Mouse (Mus musculus): Measurements from ENCODE around the gene Ampd2.
A peak's percentile ranks its signal among the peaks of the same experiment; 100 is the strongest.

Ampd2 gene

DNA sequence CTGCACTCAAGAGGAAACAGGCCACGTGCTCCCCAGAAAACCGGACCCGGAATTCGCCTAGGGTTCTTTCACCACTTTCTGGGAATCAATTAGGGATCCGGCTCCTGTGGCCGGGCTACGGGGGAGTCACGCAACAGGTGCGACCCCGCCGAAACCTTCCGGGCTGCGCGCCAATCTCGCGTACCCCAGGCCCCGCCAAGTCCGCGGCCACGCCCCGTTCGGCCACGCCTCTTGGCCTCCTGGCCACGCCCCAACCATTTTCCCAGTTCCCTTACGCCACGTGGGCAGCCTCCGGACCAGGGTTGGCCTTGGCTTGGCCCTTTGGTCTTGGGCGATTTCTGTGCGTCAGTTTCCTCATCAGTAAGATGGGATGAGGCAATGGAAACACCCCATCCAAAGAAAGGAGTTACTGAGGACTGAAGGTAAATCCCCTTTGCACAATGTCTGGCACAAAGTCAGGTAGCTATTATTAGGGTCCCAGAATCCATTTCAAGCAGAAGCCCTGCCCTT is at the start of gene Ampd2:
Ampd2 (minus strand) TSS at position 182 of the 510 bp plus-strand sequence.
- DNase-seq (ENCODE audit: low spot score in 2 of 2), result peak; percentile 73 to 82

DNA sequence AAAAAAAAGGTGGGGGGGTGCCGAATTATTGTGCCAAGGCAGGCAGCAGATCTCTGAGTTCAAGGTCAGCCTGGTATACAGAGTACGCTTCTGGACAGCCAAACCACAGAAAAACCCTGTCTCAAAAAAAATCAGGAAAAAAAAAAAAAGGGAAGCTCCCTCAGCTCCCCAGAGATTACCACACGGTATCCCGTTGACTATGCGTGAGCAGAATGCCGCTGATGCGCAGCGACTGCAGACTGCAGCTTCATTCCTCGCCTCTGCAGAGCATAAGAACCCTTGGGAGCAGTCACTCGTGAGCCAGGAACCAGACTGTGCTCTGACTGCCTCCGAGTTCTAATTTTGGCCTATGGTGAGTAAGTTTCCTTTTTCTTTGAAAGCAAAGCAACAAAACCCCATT is 48.2 kb upstream of the Ampd2 start:
- DNase-seq (ENCODE audit: low spot score in 2 of 2), result no peak

DNA sequence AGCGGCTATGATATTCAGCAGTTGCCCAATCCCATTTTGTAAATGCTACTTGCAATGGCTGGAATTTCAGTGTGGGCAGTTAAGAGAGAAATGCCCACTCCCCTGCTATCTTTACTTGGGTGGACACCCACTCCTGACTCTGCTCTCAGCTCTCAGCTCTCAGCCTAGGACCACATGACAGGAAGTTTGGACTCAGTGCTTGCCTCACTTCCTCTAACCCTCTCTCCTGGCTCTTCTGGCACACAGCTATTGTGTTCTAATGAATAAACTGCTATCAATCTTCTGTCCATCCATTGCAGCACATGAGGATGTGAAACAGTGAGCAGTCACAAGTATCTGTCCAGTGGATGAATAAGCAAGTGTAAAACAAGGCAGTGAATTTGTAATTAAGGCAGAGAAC is 46.0 kb upstream of the Ampd2 start:
- DNase-seq (ENCODE audit: low spot score in 2 of 2), result no peak

DNA sequence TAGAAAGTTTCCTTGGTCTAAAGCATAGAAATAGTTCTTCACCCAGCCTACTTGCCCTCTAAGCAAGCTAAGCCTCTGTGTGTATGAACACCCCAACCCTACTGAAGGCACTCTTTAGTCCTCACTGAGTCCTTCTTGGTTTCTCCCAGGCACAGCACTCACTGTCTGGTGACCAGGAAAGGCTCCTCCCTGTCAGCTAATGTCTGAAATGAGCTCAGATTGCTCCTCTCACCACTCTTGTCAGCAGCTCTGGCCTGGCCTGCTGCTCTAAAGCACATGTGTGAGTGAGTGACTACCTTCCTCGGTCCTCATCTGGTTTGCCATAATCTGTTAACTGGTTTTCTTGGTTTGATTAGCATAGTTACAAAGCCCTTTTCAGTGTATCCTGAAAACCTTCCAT is 45.4 kb upstream of the Ampd2 start:
- no peak for DNase-seq (ENCODE audit: low spot score in 2 of 2)

DNA sequence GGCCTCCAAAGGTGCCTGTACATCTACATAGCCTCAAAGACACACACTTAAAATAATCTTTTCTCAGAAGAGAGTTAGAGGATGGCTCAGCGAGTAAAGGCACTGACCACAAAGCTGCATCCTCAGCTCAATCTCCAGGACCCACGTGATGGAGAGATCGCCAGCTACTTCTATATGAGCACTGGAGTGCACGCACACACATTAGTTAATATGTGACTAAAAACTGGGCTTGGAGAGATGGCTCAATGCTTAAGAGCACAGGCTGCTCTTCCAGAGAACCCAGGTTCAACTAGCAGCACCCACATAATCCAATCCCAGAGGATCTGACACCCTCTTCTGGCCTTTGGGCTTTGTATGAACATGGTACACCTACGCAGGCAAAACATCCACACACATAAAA is 44.8 kb upstream of the Ampd2 start:
- no peak for DNase-seq (ENCODE audit: low spot score in 2 of 2)

DNA sequence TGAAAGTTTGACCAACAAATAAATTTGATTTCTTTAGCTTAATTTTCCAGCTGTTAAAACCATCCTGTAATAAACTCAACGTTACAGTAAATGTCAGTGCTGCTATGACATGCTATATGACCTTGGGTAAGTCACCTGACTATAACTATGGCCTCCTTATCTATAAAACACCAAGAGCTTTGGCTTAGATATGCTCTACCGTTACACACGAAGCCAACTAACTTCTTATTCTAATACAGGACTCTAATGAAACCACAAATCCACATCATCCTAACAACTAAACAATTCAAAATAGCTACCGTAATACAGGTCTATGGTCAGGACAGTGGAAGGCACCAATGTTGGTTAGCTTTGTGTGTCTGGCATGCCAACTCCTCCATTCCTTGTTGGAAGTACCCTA is 43.4 kb upstream of the Ampd2 start:
- no peak for DNase-seq (ENCODE audit: low spot score in 2 of 2)

DNA sequence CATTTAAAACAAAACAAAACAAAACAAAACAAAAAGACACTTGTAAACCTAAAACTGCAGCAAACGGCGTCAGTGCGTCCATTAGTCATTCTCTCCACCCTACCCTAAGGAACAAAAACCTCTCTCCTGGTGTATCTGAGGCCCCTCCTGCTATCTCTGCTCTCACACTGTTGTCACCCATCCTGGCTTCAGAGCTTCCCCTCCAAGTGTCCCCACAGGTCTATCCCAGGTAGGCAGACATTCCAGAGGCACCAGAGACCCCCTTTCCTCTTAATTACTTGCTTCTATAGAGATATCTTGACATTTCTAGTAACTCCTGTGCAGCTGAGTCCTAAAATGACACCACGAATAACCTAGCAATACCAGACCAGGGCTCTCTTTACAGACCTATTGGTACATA is 42.9 kb upstream of the Ampd2 start:
- DNase-seq (ENCODE audit: low spot score in 2 of 2), result no peak

DNA sequence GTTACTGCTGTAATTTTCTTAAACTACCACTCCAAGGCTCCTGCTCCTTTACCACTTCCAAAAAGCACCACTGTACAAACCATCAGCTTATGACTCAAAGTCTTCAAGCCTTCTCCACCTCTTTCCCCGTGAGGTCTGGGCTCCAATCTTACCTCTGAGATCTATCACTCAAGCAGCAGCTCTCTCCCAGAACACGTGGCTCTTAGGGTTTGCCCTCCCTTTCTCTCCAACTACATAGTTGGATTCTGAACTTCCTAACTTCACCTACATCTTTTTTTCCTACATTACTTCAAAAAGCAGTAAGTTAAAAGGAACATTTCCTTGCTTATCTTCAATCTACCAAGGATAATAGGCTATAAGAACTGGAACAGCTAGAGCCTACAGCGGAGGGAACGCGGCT is 42.1 kb upstream of the Ampd2 start:
- DNase-seq (ENCODE audit: low spot score in 2 of 2), result no peak

DNA sequence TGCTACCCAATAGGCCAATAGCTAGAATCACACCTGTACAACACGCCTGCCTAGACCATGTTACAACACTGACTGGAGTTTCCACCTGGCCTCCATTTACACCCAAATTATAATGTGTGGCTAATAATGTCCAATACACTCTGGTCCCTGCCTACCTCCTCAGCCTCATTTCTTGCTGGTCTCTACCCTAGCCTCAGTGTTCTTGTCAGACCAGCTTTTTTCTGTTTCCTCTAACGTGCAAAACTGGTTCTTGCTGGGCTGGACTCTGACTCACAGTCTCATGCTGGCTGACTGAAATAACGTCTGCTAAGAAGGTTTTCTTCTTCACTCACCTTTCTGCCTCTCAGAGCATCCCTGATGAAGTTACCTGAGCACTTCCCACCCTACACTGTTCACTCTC is 39.9 kb upstream of the Ampd2 start:
- DNase-seq (ENCODE audit: low spot score in 2 of 2), result no peak

DNA sequence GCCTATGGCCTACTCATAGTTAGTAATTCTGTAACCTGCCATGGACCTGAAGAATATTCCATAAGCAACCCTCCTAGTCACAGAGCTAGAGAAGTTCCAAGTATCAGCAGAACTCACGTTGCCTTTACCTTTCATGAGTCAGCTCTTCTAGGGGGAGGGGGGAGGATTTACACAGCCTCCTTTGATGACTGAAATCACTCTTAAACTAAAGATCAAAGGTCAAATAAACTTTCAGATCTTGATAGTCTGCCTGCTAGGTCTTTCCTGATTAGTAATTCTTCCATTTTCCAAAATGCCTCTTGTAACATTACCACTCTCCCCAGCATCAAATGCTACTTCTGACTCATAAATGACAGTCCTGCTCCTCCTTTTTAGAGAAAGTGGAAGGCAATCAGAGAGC is 37.7 kb upstream of the Ampd2 start:
- DNase-seq (ENCODE audit: low spot score in 2 of 2), result no peak

DNA sequence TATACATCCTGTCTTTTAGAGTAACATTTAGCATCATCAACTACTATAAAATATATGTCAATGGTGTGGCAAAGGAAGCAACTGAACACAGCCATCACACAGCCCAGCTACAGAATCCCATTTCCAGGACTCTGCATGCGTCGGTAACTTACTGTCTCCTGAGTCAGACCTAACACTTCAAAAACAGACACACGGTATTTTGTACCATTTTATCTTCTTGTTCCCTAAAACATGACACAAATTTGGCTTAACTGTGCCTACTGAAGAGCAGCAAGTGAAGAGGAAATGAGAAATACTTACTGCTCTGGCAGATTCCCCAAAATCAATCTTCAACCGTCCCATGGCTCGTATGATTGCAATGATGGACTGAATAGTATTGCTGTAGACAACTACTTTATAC is 36.8 kb upstream of the Ampd2 start:
- no peak for DNase-seq (ENCODE audit: low spot score in 2 of 2)

DNA sequence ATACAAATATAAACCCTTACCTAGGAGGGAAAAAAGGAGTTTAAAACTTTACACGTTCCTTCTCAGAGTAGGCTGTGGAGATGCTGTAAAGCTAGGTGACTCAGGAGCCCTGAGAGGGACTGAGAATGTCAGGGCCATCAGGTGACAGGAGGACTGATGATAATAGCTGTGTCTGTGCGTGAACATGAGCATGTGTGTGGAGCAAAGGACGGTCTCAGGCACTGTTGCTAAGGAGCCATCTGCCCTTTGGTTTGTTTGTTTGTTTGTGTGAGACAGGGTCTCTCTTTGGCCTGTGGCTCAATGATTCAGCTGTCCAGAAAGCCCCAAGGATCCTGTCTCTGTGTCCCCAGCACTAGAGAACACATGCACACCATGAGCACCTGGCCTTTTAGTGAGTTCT is 34.6 kb upstream of the Ampd2 start:
- DNase-seq (ENCODE audit: low spot score in 2 of 2), result no peak

DNA sequence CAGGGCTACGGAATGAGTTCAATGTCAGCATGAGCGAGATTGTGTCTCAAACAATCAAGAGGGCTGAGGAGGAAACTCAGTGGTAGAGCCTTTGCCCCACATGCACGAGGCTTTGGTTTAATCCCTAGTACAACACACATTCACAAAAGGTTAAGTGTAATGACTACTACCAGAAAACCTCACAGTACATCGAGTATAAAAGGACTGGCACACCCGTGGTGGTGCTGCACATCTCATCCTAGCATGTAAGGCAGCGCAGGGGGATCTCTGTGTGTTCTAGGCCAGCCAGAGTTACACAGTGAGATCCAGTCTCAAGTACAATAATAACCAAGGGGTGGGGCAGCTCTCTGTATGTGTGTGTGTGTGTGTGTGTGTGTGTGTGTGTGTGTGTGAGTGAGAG is 31.0 kb upstream of the Ampd2 start:
- no peak for DNase-seq (ENCODE audit: low spot score in 2 of 2)

DNA sequence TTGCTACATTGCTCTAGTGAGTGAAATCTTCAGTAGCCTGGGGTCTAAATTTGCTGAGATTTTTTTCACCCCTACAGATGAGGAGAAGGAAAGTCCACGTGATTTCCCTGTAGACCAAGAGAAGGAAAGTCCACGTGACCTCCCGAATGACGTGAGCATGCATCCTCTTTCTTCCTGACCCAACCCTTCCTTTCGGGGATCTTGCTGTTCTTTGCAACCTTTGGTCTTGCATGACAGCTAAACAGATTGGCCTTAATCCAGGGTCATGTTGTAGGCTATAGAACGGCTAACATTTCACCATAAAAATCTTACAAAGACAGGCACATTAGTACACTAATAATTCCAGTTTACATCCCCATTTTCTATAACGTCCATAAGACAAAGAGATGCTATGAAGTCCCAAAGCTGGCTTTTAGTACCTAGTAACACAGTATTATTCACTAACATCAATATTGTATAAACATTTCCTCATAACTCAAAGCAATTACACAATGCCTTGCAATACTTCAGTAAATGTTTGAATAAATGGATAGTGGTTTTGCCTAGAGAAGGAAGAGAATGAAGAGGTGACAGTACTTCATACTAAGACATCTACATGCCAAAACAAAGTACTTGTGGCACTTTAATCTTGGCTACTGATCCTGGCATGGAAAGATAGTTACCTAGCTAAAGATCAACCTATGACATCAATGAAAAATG is 27.3 kb upstream of the Ampd2 start:
- no peak for DNase-seq (ENCODE audit: low spot score in 2 of 2)

DNA sequence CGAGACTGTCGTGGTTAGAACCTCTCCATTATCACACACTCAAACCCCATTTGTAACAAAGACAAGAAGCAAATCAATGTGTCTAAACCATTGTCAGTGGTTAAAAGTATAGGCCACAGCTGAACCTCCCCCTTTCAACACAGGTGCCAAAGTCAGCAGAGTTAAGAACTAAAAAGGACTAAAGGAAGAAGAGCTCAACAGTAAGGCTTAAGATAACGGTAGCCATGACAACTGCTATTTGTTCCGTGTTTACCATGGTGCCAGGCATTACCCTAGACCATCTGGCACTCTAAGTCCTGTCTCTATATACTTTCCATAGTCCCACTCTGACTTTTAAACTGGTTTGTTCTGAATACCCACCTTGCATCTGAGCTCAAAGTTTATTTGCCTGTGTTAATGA is 26.2 kb upstream of the Ampd2 start:
- no peak for DNase-seq (ENCODE audit: low spot score in 2 of 2)

DNA sequence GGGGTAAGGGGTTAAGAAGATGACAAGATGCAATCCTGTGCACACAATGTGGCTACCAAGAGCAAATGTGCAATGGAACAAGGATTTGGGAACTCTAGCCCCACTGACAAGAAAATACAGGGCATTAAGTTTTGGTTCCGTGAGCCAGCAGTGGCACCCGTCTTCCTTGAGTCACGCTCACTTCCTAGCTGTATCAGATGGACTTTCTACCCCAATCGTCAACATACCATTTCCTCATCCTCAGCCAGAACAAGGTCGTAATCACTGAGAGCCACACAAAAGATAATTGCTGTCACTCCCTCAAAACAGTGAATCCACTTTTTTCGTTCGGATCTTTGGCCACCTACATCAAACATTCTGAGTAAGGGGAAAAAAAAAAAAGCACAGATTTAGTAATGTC is 25.8 kb upstream of the Ampd2 start:
- no peak for DNase-seq (ENCODE audit: low spot score in 2 of 2)

DNA sequence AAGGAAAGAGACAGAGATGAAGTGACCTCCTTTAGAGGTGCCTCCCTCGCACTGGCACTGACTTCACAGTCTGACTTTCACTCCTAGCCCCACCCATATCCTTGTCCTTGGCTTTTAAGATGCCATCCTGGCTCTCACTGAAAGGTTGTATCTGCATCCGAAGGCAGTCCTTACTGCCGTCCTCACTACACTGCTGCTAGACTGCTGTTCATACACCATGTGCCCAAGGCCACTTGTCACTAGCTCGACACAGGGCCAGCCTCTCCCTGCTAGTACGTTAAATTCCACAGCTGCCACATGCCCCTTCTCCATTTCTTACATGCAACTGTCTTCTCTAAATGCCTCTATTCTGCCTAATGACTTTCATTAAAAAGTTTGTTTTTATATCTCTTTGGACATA is 24.9 kb upstream of the Ampd2 start:
- no peak for DNase-seq (ENCODE audit: low spot score in 2 of 2)

DNA sequence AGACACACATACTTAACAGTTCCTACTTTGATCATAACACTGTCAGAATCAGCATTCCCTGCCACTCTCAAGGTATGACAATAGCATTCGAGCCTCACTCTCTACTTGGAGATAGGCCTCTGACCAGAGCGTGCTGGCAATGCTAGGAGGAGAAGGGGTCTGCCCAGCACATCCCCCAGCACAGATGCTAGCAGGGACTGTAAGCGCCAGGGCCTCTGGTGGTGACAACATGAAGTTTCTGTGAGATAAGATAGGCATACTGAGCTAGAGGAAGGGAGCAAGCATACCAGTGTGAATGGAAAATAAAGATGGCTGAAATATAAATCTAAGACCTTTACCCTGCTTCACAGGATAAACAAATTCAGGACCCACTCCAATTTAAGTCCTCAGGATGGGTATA is 18.8 kb upstream of the Ampd2 start:
- DNase-seq (ENCODE audit: low spot score in 2 of 2), result no peak

DNA sequence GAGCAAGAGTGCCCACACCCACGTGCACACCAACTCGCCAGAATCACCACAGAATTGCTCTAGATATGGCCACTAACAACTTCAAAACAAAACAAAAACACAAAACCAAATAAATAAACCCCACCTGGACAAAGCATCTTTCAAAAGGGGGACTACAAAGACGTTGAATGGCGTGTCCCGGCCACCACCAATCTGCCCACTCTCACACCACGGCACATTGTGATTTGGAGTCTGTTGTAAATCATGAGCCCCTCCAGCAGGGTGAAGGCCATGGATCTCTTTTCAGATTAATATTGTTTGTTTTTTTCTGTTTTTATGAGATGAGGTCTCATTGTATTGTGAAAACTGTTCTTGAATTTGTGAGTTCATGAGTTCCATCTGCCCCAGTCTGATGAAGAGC is 15.6 kb upstream of the Ampd2 start:
- no peak for DNase-seq (ENCODE audit: low spot score in 2 of 2)

DNA sequence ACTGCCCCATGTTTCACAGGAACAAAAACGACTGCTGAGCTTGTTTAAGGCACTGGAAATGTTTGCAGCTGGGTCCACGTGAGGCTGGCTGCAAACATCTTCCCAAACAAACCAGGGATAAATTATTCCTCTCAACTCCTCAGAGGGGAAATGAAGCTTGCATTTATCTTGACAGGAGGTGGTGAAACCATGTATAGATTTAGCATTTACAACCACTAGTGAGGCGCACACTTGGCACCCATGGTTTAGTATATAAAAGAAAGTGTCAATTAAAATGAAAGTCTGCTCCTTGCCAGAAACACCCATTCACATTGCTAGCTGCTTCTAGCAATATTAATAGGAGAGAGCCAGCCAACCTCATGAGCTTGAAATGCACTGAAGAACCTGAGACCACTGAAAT is 15.1 kb upstream of the Ampd2 start:
- DNase-seq (ENCODE audit: low spot score in 2 of 2), result no peak

DNA sequence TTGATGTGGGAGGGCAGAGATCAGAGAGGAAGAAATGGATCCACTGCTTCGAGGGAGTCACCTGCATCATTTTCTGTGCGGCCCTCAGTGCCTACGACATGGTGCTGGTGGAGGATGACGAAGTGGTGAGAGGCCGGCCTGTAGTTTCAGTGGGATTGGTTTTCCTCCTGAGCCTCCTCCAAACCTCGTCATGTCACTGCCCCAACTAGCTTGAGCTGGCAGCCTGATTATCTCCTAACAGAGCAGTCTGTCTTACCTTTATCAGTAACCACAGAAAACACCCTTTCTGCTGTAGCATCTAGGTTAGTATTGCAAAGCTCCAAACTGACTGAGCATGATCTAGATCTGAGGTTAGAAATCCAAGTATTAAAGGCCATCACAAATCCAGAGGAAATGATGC is 11.9 kb upstream of the Ampd2 start:
- DNase-seq (ENCODE audit: low spot score in 2 of 2), result no peak

DNA sequence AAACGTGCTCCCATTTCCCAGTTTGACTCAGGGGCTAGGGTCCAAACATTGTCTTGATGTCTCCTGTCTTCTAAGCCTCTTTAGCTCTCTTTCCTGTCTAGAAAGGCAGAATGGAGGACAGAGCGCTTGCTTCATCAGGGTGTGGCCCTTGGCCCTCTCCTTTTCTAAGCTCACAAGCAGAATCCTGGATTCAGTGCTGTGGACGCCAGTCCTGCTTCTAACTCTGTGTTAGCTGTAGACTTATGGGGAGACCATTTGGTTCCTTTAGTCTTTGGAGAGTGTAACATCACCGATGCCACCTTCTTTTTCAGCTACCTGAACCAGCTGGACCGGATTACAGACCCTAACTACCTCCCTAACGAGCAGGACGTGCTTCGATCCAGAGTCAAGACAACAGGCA is 11.2 kb upstream of the Ampd2 start:
- no peak for DNase-seq (ENCODE audit: low spot score in 2 of 2)

DNA sequence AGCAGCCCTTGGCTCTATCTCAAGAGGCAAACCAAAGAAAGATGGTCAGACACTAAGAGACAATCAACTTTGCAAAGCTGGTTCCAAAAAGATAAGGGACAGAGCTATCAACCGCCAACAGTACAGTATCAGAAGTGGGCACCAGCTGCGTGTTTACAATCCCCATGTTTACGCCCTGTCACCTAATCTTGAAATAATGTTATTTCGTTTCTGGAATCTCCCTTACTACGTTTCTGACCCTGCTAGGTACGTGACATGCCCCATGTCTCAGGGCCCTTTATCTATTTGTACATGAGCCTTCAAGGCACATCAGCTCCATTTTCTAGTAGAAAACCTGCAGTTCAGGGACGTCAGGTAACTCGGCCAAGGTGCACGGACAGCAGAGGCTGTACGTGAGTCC is 10.3 kb upstream of the Ampd2 start:
- DNase-seq (ENCODE audit: low spot score in 2 of 2), result no peak

DNA sequence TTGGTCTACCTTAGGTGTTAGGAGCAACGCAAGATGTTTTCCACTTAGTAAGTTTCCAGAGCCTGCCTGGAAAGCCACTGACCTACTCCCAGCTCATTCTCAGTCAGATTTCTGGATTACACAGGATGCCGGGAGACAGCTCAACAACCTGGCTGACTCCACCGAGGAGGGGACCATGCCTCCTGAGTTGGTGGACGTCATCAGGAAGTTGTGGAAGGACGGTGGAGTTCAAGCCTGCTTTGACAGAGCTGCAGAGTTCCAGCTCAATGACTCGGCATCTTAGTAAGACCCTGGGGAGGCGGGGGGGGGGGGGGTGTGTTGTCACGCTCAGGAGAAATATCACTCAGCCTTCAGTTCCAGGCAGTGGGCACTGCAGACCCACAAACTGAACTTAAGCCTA is 9.8 kb upstream of the Ampd2 start:
- no peak for DNase-seq (ENCODE audit: low spot score in 2 of 2)

All from urinary bladder, postnatal 4 days (tissue).